Mouse (Mus musculus) subcutaneous adipose tissue, adult 2 months (tissue): Measurements from ENCODE around the gene Morn3. TPM values are rescaled to one million over a fixed set of nuclear protein-coding genes. Genes with fewer than 3 reads are reported as not detected.

Experiments
- polyA plus RNA-seq: library from polyadenylated mRNA; depleted of rRNA; stranded (reverse); fragments of >200 nt; gene quantifications from 2 replicates; pipeline ENCODE4 v1.2.3, GENCODE M21; 2012; ENCODE audit warnings: low replicate concordance; rRNA removed

Gene Morn3
- polyA plus RNA-seq, result not detected in 2 replicates

GRCm38 (mm10) chr5:123046916-123047315, at the start of gene Morn3:
Morn3 (minus strand) TSS chr5:123047016.

GRCm38 (mm10) chr5:123068115-123068514, 21.3 kb upstream of the Morn3 start, which contains the start of gene Tmem120b:
Tmem120b (plus strand) TSS chr5:123068415.

GRCm38 (mm10) chr5:123014753-123015701, 31.8 kb downstream of the Morn3 start, which contains the start of gene Orai1:
Orai1 (plus strand) TSS chr5:123015074.

GRCm38 (mm10) chr5:122989551-122990330, 57.1 kb downstream of the Morn3 start, which contains the start of gene Kdm2b:
Kdm2b (minus strand) TSS chr5:122989823.

Other genes with a start within 250 kb of the Morn3 start
- gene Anapc5, start 225.7 kb downstream of the Morn3 start, polyA plus RNA-seq, result 373 and 628 TPM in 2 replicates
- 7.6 and 15.4 TPM in 2 replicates for gene Rnf34, start 197.0 kb downstream of the Morn3 start, polyA plus RNA-seq
- gene Kdm2b, start 57.2 kb downstream of the Morn3 start, polyA plus RNA-seq, result 13.0 and 29.4 TPM in 2 replicates
- 43.5 and 54.0 TPM in 2 replicates for gene Orai1, start 31.9 kb downstream of the Morn3 start, polyA plus RNA-seq
- 63.7 and 157 TPM in 2 replicates for gene Tmem120b, start 21.4 kb upstream of the Morn3 start, polyA plus RNA-seq
- 2.7 and 6.3 TPM in 2 replicates for gene Rhof, start 85.7 kb upstream of the Morn3 start, polyA plus RNA-seq
- 4.7 and 12.2 TPM in 2 replicates for gene Setd1b, start 95.2 kb upstream of the Morn3 start, polyA plus RNA-seq
- 27.4 and 27.9 TPM in 2 replicates for gene Psmd9, start 122.4 kb upstream of the Morn3 start, polyA plus RNA-seq
- 1.7 and 2.7 TPM in 2 replicates for gene Hpd, start 135.7 kb upstream of the Morn3 start, polyA plus RNA-seq
- 5.3 and 8.8 TPM in 2 replicates for gene Wdr66, start 205.1 kb upstream of the Morn3 start, polyA plus RNA-seq